Mouse (Mus musculus) heart, embryonic 10.5 days (tissue): ENCODE results near the gene Snorc. TPM values are rescaled to one million over a fixed set of nuclear protein-coding genes. Genes with fewer than 3 reads are reported as not detected.
"Not testable (repeated sequence)": the region's sequence is repeated elsewhere in the genome, so short reads cannot be mapped to it uniquely, and the experiment has no call there.

ENCODE experiments used
- DNase-seq: peaks from one replicate; pipeline ENCODE4 v3.0.0-alpha.2; 2017; ENCODE audit warnings: low spot score
- H3K27ac ChIP-seq: fragments of 300-500 bp; sonication (generic); 2 replicates; pipeline ENCODE4 v1.5.1; 2016; ENCODE audit warnings: mild to moderate bottlenecking
- H3K27me3 ChIP-seq: fragments of 300-500 bp; sonication (generic); 2 replicates; pipeline ENCODE4 v1.6.1; 2016; ENCODE audit warnings: mild to moderate bottlenecking; ENCODE audit not compliant: poor library complexity, insufficient read depth, severe bottlenecking
- H3K36me3 ChIP-seq: fragments of 300-500 bp; sonication (generic); 2 replicates; pipeline ENCODE4 v1.6.1; 2016; ENCODE audit warnings: mild to moderate bottlenecking, moderate library complexity
- H3K4me1 ChIP-seq: fragments of 300-500 bp; sonication (generic); 2 replicates; pipeline ENCODE4 v1.6.1; 2016; ENCODE audit warnings: mild to moderate bottlenecking
- H3K4me3 ChIP-seq: fragments of 300-500 bp; sonication (generic); 2 replicates; pipeline ENCODE4 v1.5.1; 2016; ENCODE audit warnings: mild to moderate bottlenecking, moderate library complexity
- H3K9me3 ChIP-seq: fragments of 300-500 bp; sonication (generic); 2 replicates; pipeline ENCODE4 v1.6.1; 2016; ENCODE audit warnings: mild to moderate bottlenecking, moderate library complexity
- WGBS: fragments of 180-500 bp; shearing (Covaris S2); methylation state at CpG from one replicate; pipeline ENCODE4 v1.1.7; 2016; 5-methylcytosine and 5-hydroxymethylcytosine counted together
- polyA plus RNA-seq: library from polyadenylated mRNA; unstranded; fragments of >200 nt; fragmentation: Nextera tagmentation; extraction: Ambion mirVana; gene quantifications from 2 replicates; pipeline ENCODE4 v1.2.1, GENCODE M21; 2016

Gene Snorc
- not detected in 2 replicates for polyA plus RNA-seq

DNA sequence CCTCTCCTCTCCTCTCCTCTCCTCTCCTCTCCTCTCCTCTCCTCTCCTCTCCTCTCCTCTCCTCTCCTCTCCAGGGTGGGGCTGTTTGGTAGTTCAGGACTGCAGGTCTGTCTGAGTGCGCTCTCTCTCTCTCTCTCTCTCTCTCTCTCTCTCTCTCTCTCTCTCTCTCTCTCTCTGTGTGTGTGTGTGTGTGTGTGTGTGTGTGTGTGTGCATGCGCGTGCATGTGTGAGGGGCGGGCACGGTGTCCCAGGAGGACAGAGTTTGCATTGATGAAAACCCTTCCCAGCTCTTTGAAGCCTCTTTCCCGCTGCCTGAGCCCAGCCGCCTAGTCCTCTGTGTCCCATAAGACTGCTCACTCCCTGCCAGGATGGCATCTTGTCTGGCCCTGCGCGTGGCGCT lies at the start of gene Snorc:
Gene Snorc (plus strand): TSS at position 301 of the 400 bp plus-strand sequence.
- H3K4me1 ChIP-seq, H3K36me3 ChIP-seq, H3K9me3 ChIP-seq, DNase-seq, H3K4me3 ChIP-seq, H3K27ac ChIP-seq: not testable (repeated sequence)
- 45% methylated on average over 9 of the region's 10 CpGs for WGBS
- peaks cover 51% of the 10 kb centered on the region for H3K27me3 ChIP-seq

DNA sequence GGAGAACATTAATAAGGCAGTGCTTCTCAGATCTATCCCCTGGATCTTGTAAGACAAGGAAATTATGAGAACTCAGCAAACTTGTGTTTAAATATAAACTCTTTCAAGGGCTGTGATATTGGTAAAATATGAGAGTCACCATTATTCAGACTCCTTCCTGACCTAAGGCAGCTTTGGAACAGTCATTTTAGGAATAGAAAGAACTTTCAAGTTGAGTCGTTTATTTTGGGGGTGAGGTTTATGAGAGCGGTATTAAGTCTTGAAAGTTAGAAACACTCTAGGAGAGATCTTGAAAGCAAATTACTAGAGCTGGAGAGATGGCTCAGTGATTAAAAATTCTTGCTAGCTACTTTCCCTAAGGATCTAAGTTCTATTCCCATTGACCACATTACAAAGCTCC lies 34.9 kb upstream of the Snorc start:
- no peaks in the 10 kb centered on the region for H3K4me1 ChIP-seq
- WGBS, result 96% methylated on average over 2 of the region's 2 CpGs
- H3K27ac ChIP-seq, result no peak overlapping the region
- H3K27me3 ChIP-seq, result no peaks in the 10 kb centered on the region
- H3K4me3 ChIP-seq, result no peak overlapping the region
- H3K36me3 ChIP-seq, result peaks cover 81% of the 10 kb centered on the region
- no peaks in the 10 kb centered on the region for H3K9me3 ChIP-seq
- no peak for DNase-seq

DNA sequence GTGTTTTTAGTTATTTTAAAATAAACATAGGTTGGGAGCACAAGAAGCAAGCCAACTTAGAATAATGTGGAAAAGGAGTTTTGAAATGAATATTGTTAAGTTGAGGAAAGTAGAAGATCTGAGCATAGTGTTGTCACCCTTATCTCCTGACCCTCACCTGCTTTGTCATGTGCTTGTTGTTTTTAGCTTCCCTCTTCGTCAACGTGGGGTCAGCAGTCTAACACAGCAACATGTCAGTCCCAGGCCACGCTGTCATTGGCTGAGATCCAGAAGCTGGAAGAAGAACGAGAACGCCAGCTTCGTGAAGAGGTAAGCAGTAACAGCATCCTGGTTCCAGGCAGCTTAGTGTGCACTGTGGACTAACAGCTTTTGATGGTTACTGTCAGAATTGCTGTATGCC lies 33.5 kb upstream of the Snorc start:
- peaks cover 80% of the 10 kb centered on the region for H3K36me3 ChIP-seq
- 72% methylated on average over 6 of the region's 6 CpGs for WGBS

DNA sequence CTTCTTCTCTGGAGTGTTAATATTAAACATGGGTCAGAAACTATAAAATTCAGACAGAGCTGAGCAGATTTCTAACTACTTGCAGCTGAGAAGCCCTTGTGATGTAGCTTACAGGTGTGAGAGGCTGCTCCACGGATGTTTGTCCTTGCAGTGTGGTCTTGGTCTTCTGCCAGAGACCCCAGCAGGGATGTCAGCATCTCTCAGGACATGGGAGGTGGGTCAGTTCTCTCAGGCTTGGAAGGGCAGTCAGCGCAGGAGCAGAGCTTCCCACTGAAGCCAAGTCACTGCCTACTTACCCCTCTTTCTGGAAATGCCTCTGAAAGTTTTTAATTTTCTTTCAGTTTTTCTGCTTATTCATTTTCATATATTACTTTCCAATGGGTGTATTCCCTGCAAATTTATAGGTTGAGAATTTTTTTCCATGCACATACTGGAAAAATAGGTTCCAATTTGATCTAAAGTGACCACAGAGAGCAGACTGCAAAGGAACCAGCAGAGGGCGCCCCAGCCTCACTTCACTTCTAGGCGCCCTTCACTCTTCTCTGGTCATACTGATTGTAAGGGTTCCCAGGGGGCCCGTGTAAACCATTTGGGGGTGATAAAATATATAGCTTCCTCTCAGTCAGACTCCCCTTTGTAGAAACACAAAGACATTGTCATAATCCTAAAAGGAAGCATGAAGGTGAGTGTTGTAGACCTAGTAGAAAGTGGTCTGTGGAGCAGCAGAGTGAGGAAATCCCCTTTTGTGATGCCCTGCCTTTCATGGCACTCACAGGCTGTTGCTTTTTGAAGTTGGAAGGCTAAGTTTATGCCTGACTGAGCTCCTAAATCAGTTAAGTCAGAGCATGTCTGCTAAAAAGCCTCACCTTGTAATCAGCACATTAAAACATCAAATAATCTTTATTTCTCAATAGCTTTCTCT lies 22.6 kb upstream of the Snorc start:
- no peak for DNase-seq
- H3K4me3 ChIP-seq, result no peak overlapping the region
- no peaks in the 10 kb centered on the region for H3K4me1 ChIP-seq
- no peak overlapping the region for H3K27ac ChIP-seq
- peaks cover 80% of the 10 kb centered on the region for H3K36me3 ChIP-seq
- H3K9me3 ChIP-seq, result no peaks in the 10 kb centered on the region
- WGBS, result 37% methylated on average over 5 of the region's 5 CpGs
- no peaks in the 10 kb centered on the region for H3K27me3 ChIP-seq

More for the DNA sequence above, 33.5 kb upstream of the Snorc start:
- Histone ChIP-seq H3K27ac (no peak overlapping the region), H3K9me3 (no peaks in the 10 kb centered on the region), H3K4me3 (no peak overlapping the region), H3K4me1 (no peaks in the 10 kb centered on the region), H3K27me3 (no peaks in the 10 kb centered on the region)
- DNase-seq, result no peak

DNA sequence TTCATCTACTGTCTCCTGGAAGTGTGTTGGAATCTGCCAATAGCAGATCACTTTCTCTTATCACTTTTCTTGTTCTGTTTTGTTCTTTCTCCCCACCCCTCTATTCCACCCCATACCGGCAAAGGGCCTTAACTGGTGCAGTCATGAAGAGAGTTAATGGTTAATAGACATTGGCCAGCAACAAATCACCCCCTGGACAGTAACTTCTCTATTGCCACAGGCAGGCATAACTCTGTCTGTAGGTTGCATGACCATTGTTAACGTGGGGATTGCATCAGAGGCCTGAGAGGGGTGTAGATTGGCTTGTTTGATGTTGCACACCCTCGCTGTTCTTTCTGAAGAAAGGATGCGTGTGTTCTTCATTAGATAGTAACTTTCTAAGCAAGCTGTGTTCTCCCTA lies 20.6 kb upstream of the Snorc start:
- no peak overlapping the region for H3K4me3 ChIP-seq
- H3K9me3 ChIP-seq, result no peaks in the 10 kb centered on the region
- no peak overlapping the region for H3K27ac ChIP-seq
- H3K36me3 ChIP-seq, result peaks cover 62% of the 10 kb centered on the region
- DNase-seq, result no peak
- H3K4me1 ChIP-seq, result no peaks in the 10 kb centered on the region
- no peaks in the 10 kb centered on the region for H3K27me3 ChIP-seq
- 89% methylated on average over 4 of the region's 4 CpGs for WGBS

DNA sequence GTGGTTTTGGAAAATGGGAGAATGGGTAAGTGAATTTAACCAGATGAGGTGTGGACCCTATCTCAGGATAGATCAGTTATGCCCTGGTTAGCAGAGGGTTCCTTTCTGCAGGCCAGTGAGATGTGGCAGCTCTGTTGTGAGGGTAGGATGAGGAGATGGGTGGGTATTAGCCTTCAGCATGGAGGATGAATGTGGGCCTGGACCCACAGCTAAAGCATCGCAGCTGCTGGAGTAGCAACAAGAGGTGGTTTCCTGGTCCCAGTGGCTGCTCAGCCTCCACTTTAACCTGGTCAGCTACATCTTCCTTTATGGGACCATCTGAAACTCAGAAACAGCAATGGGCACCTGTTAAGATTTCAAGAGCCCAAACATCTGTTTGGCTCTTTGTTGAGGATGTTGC lies 13.6 kb upstream of the Snorc start:
- 90% methylated on average over 1 of the region's 1 CpGs for WGBS
- Histone ChIP-seq H3K27ac (no peak overlapping the region), H3K4me1 (no peaks in the 10 kb centered on the region), H3K9me3 (no peaks in the 10 kb centered on the region), H3K27me3 (no peaks in the 10 kb centered on the region), H3K4me3 (no peak overlapping the region), H3K36me3 (no peaks in the 10 kb centered on the region)
- no peak for DNase-seq

DNA sequence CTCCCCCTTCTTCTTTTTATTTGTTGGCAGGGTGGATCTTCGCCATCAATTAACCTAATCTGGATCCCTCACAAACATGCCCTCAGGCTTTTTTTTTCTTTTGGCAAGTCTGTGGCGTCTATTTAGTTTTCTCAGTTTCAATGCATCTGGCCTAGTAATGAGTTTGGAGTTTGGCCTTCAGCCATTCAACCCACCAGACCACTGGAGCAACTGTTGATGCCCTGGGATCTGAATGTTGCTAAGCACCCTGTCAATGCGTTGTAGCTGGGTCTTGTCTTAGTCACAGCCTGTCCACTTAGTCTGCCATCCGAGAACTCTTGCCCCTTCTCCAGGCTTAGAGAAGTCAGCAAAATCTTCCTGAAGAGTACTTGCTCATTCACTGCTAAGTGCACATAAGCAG lies 12.0 kb upstream of the Snorc start:
- H3K27ac ChIP-seq, result no peak overlapping the region

DNA sequence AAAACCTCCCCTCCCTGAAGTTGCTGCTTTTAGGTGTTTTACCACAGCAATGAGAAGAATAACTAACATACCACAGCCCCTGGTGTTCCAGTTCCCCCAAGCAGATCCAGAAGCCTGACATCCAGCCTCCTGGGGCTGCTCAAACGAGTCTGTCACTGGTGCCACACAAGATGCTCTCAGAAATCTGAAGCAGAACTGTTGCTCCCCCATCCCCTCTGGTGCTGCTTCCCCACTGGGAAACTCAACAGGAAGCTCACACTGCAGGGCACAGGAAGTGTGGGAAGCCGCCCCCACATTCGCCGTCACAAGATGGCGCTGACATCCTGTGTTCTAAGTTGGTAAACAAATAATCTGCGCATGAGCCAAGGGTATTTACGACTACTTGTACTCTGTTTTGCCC lies 10.2 kb upstream of the Snorc start:
- H3K9me3 ChIP-seq, DNase-seq, H3K27ac ChIP-seq, H3K4me1 ChIP-seq, H3K4me3 ChIP-seq, H3K36me3 ChIP-seq, H3K27me3 ChIP-seq: not testable (repeated sequence)
- WGBS, result 88% methylated on average over 7 of the region's 7 CpGs

More for the DNA sequence above, 12.0 kb upstream of the Snorc start:
- 83% methylated on average over 4 of the region's 4 CpGs for WGBS
- no peak for DNase-seq
- H3K27me3 ChIP-seq, result no peaks in the 10 kb centered on the region
- no peaks in the 10 kb centered on the region for H3K36me3 ChIP-seq
- no peaks in the 10 kb centered on the region for H3K4me1 ChIP-seq
- no peak overlapping the region for H3K4me3 ChIP-seq
- H3K9me3 ChIP-seq, result no peaks in the 10 kb centered on the region

DNA sequence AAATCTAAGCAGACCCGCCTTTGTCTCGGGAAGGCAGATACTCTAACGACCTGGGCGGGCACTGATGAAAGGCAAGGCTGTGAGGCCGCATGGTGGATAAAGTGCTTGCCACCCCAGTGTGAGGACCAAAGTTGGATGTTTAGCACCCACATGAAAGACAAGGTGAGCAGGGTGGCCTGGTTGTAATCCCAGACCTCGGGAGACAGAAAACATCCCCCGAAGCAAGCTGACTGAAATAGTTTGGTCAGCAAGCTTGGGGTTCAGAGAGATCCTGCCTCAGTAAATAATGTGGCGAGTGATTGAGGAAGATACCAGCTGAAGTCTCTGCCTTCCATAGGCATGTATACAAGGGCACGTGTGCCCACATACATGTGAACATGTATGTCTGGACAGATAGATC lies 2.6 kb upstream of the Snorc start:
- Histone ChIP-seq H3K9me3 (no peaks in the 10 kb centered on the region), H3K27me3 (peaks cover 30% of the 10 kb centered on the region; the same call in 1 of the 2 replicates), H3K4me1 (no peaks in the 10 kb centered on the region; the same call in 1 of the 2 replicates), H3K27ac (no peak overlapping the region), H3K4me3 (no peak overlapping the region), H3K36me3 (no peaks in the 10 kb centered on the region)
- 78% methylated on average over 9 of the region's 9 CpGs for WGBS
- no peak for DNase-seq

DNA sequence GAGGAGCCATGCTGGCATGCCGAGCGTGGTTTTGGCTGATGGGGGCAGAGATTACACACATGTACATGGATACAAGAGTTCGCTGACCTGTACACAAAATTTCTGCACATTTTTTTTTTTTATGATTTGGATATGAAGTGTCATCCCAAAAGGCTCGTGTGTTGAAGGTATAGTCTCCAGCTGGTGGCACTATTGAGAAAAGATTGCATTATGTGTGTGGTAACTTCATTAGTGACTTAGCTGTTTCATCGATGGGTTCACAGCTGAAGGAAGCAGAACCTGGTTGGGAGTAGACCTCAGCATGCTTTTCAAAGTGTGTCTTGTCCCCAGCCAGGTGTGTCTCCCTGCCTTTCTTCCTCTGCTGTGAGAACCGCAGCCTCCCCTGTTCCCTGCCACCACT lies 1.8 kb upstream of the Snorc start:
- 77% methylated on average over 6 of the region's 6 CpGs for WGBS
- no peaks in the 10 kb centered on the region for H3K9me3 ChIP-seq
- H3K27ac ChIP-seq, result no peak overlapping the region
- H3K27me3 ChIP-seq, result peaks cover 34% of the 10 kb centered on the region; the same call in 1 of the 2 replicates
- no peak for DNase-seq
- H3K4me1 ChIP-seq, result no peaks in the 10 kb centered on the region; the same call in 1 of the 2 replicates
- no peaks in the 10 kb centered on the region for H3K36me3 ChIP-seq
- H3K4me3 ChIP-seq, result no peak overlapping the region

DNA sequence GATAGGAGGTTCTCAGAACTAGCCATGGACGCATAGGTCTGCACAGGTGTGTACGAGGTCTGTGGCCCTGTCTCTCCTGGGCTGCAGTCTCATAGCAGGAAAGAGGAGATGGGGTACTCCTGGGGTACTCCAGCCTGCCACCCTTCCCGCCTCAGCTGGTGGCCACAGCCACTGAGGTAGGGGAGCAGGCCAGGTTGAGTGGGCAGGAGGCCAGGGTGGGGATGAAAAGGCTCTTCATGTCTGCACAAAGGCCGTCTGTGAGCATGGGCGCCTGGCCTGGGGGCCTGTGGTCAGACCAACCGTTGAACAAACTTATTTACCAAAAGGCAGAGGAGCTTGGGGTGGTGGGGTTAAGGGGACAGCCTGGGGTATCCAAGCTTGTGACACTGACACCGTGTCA lies 1.8 kb downstream of the Snorc start:
- H3K4me3 ChIP-seq, result no peak overlapping the region
- no peaks in the 10 kb centered on the region for H3K9me3 ChIP-seq
- no peaks in the 10 kb centered on the region for H3K36me3 ChIP-seq
- no peak for DNase-seq
- peaks cover 70% of the 10 kb centered on the region for H3K27me3 ChIP-seq
- 79% methylated on average over 7 of the region's 7 CpGs for WGBS
- H3K27ac ChIP-seq, result no peak overlapping the region
- peaks cover 9% of the 10 kb centered on the region for H3K4me1 ChIP-seq

DNA sequence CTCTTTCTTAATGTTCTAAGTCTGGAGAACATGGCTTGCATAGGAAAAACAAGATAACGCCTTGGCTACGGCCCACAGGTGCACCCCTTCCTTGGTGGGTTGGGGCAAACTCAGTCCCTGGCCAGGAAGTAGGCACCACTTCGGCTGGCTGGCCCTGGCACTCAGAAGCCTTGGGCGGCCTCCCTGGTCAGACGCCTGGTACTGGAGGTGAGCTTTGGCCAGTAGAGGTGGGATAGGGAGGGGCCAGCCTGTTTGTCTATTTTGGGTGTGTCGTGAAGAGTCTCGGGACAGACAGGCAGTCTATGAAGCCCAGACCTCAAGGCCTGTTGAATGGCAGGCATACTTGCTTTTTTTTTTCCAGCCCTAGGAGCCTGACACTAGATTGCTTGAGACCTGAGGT lies 2.5 kb downstream of the Snorc start:
- DNase-seq, result no peak
- 74% methylated on average over 7 of the region's 7 CpGs for WGBS
- H3K4me3 ChIP-seq, result no peak overlapping the region
- no peaks in the 10 kb centered on the region for H3K36me3 ChIP-seq
- no peak overlapping the region for H3K27ac ChIP-seq
- H3K27me3 ChIP-seq, result peaks cover 77% of the 10 kb centered on the region
- H3K9me3 ChIP-seq, result no peaks in the 10 kb centered on the region
- H3K4me1 ChIP-seq, result peaks cover 9% of the 10 kb centered on the region

DNA sequence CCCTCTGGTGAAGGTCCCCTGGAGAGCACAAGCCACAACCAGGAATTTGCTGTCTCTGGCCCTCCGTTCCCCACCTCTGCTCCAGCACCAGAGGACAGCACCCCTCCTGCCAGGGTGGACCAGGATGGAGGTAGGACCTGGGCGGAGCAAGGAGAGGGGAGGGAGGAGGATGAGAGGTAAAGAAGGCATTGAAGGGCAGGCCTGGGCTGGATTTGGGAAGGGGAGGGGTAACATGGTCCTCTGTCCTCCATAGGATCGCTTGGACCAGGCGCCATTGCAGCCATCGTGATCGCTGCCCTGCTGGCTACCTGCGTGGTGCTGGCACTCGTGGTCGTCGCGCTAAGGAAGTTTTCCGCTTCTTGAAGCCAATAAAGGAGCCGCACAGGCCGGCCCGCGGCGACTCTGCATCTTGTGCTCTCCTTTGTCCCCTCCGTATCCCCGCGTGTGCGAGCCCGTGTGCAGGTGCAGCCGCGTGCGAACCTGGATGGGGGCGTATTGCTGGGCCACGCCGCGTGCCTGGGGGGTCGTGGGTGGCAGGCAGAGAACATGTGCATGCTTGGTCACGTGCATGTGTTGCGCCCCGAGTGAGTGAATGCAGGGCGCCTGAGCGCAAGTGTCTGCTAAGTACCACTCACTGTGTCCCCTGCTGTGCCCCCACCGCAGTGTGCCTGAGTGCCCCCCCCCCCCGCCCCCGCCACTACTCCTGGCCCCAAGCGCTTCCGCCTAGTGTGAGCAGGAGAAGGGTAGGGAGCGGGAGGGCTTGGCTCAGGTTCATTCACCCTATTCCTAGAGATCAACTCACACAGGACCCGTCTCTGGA lies 5.2 kb downstream of the Snorc start:
- Histone ChIP-seq H3K9me3 (no peaks in the 10 kb centered on the region), H3K27me3 (peaks cover 87% of the 10 kb centered on the region), H3K27ac (peak overlapping the region; percentile 64), H3K36me3 (no peaks in the 10 kb centered on the region), H3K4me1 (peaks cover 9% of the 10 kb centered on the region), H3K4me3 (peak overlapping the region; percentile 57)
- DNase-seq, result no peak
- 4% methylated on average over 39 of the region's 42 CpGs for WGBS
